Mouse (Mus musculus) forebrain, embryonic 11.5 days (tissue): ENCODE data around the gene Pskh1. TPM values are rescaled to one million over a fixed set of nuclear protein-coding genes. Genes with fewer than 3 reads are reported as not detected.
A peak's percentile ranks its signal among the peaks of the same experiment; 100 is the strongest.

Experiments
- ATAC-seq: fragments of 200-750 bp; cut with Nextera tagmentation; replicated peaks from 2 replicates; pipeline ENCODE4 v1.8.0; 2017; ENCODE audit warnings: moderate TSS enrichment; ENCODE audit not compliant: low FRiP score
- DNase-seq: peaks from one replicate; pipeline ENCODE4 v3.0.0-alpha.2; 2017; ENCODE audit warnings: low spot score
- H3K27ac ChIP-seq: fragments of 300-500 bp; sonication (generic); 2 replicates; pipeline ENCODE4 v1.5.1; 2014; ENCODE audit warnings: low read depth, low read length
- H3K27me3 ChIP-seq: fragments of 300-500 bp; sonication (generic); 2 replicates; pipeline ENCODE4 v1.6.1; 2014; ENCODE audit warnings: mild to moderate bottlenecking, low read length, mixed read lengths; ENCODE audit not compliant: control insufficient read depth, insufficient read depth
- H3K36me3 ChIP-seq: fragments of 300-500 bp; sonication (generic); 2 replicates; pipeline ENCODE4 v1.6.1; 2014; ENCODE audit warnings: mild to moderate bottlenecking, low read length, moderate library complexity, mixed read lengths; ENCODE audit not compliant: control insufficient read depth, insufficient read depth
- H3K4me1 ChIP-seq: fragments of 300-500 bp; sonication (generic); replicated peaks from 2 replicates; pipeline ENCODE4 v1.6.1; 2014; ENCODE audit warnings: low read length, mixed read lengths; ENCODE audit not compliant: control insufficient read depth, insufficient read depth
- H3K4me2 ChIP-seq: fragments of 300-500 bp; sonication (generic); 2 replicates; pipeline ENCODE4 v1.6.1; 2014; ENCODE audit warnings: low read depth, mild to moderate bottlenecking, low read length, moderate library complexity, mixed read lengths; ENCODE audit not compliant: severe bottlenecking
- H3K4me3 ChIP-seq: fragments of 300-500 bp; sonication (generic); 2 replicates; pipeline ENCODE4 v1.5.1; 2014; ENCODE audit warnings: low read depth, low read length
- H3K9ac ChIP-seq: fragments of 300-500 bp; sonication (generic); 2 replicates; pipeline ENCODE4 v1.6.1; 2014; ENCODE audit warnings: low read length
- H3K9me3 ChIP-seq: fragments of 300-500 bp; sonication (generic); 2 replicates; pipeline ENCODE4 v1.6.1; 2016; ENCODE audit warnings: low read length, mixed read lengths; ENCODE audit not compliant: control insufficient read depth
- WGBS: fragments of 180-500 bp; shearing (Covaris S2); extraction: QIAGEN DNeasy Blood & Tissue Kit; methylation state at CpG from one replicate; pipeline ENCODE4 v1.1.7; 2014; 5-methylcytosine and 5-hydroxymethylcytosine counted together
- polyA plus RNA-seq: library from polyadenylated mRNA; unstranded; fragments of >200 nt; fragmentation: Nextera tagmentation; extraction: Ambion mirVana; gene quantifications from 2 replicates; pipeline ENCODE4 v1.2.1, GENCODE M21; 2014

Gene Pskh1
- polyA plus RNA-seq = 22.1 and 23.1 TPM in 2 replicates

GRCm38 (mm10) chr8:105900180-105900940, at the start of gene Pskh1:
Pskh1 (plus strand) TSS chr8:105900441.
- no peaks in the 10 kb centered on the region for H3K36me3 ChIP-seq
- no peaks in the 10 kb centered on the region for H3K27me3 ChIP-seq
- under 1% methylated on average over 68 of the region's 68 CpGs for WGBS
- ATAC-seq (peak; percentile 94), DNase-seq (peak; percentile 96)
- peak within 1 kb of the TSS; percentile 86 for H3K4me2 ChIP-seq
- H3K4me3 ChIP-seq = peak within 1 kb of the TSS; percentile 90
- peaks cover 2% of the 10 kb centered on the region; the same call in 1 of the 2 replicates for H3K4me1 ChIP-seq
- peak within 1 kb of the TSS; percentile 98 for H3K9ac ChIP-seq
- peak within 1 kb of the TSS; percentile 57 for H3K27ac ChIP-seq
- no peaks in the 10 kb centered on the region for H3K9me3 ChIP-seq

- no peak for DNase-seq
- H3K27ac ChIP-seq = no peak overlapping the region
- 82% methylated on average over 7 of the region's 7 CpGs for WGBS
- no peak for ATAC-seq
- H3K4me2 ChIP-seq = no peak overlapping the region; the same call in 1 of the 2 replicates
- H3K9ac ChIP-seq = no peak overlapping the region
- H3K27me3 ChIP-seq = no peaks in the 10 kb centered on the region
- peaks cover 8% of the 10 kb centered on the region for H3K36me3 ChIP-seq
- no peaks in the 10 kb centered on the region for H3K9me3 ChIP-seq
- no peaks in the 10 kb centered on the region for H3K4me1 ChIP-seq
- H3K4me3 ChIP-seq = no peak overlapping the region
Measured at GRCm38 (mm10) chr8:105850611-105851010, 49.6 kb upstream of the Pskh1 start.

GRCm38 (mm10) chr8:105851651-105852143, 48.5 kb upstream of the Pskh1 start:
- no peaks in the 10 kb centered on the region for H3K9me3 ChIP-seq

DNA sequence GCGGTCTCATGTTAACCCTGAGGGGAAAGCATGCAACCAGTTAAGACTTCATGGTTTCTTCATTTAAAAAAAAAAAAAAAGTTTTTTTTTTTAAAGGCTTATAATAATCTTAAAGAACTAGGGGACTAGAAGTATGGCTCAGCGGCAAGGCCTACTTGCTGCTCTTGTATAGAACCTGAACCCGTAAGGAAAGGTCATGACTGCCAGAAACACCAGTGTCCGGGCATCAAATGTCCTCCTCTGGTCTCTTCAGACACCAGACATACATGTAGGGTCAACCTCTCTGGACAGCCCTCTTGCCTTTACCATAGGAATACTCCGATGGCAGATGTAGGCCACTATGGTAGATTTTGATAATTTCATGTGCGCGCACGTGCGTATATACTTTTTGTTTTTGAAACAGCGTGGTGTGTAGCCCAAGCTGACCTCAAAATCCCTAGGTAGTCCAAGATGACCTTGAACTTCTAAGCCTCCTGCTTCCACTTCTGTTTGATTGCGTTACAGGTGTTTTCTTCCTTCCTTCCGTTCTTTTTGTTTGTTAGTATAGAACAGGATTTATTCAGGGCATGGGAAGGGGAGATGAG, 48.0 kb upstream of the Pskh1 start:
- Histone ChIP-seq H3K36me3 (peaks cover 8% of the 10 kb centered on the region), H3K4me2 (no peak overlapping the region), H3K4me1 (peaks cover 14% of the 10 kb centered on the region; the same call in 1 of the 2 replicates), H3K9ac (no peak overlapping the region), H3K27me3 (no peaks in the 10 kb centered on the region), H3K4me3 (no peak overlapping the region), H3K9me3 (no peaks in the 10 kb centered on the region), H3K27ac (no peak overlapping the region)
- DNase-seq (no peak), ATAC-seq (no peak)
- 81% methylated on average over 12 of the region's 12 CpGs for WGBS

More at GRCm38 (mm10) chr8:105851651-105852143, 48.5 kb upstream of the Pskh1 start:
- peak overlapping the region; percentile 81 for H3K4me3 ChIP-seq
- peak overlapping the region; percentile 74 for H3K4me2 ChIP-seq
- peak; percentile 83 for ATAC-seq
- H3K36me3 ChIP-seq = peaks cover 8% of the 10 kb centered on the region
- WGBS = under 1% methylated on average over 34 of the region's 34 CpGs
- H3K27ac ChIP-seq = peak overlapping the region; percentile 53; the same call in 1 of the 2 replicates
- DNase-seq = peak; percentile 95
- H3K9ac ChIP-seq = peak overlapping the region; percentile 83
- H3K4me1 ChIP-seq = peaks cover 9% of the 10 kb centered on the region; the same call in 1 of the 2 replicates
- H3K27me3 ChIP-seq = no peaks in the 10 kb centered on the region

DNA sequence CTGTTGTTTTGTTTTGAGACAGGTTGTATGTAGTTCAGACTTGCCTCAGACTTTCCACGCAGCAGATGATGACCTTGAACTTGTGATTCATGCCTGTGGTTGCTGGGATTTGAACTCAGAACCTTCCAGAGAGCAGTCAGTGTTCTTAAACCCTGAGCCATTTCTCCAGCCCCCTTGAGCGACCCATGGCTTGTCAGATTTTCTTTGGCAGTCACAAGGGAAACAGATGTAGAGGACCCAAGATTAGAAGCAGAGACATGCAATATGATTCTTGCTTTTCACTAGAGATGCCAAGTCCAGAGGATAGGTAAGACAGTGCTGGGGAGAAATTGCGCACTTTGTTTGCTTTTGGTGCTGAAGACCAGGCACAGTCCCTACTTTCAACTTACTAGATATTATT, 47.1 kb upstream of the Pskh1 start, which contains the start of gene Cenpt:
TSS of gene Cenpt (minus strand) at position 101 of the 400 bp plus-strand sequence.
- H3K9ac ChIP-seq = no peak within 1 kb of the TSS
- H3K27ac ChIP-seq = no peak within 1 kb of the TSS
- ATAC-seq (no peak), DNase-seq (no peak)
- no peak within 1 kb of the TSS for H3K4me3 ChIP-seq
- no peaks in the 10 kb centered on the region for H3K9me3 ChIP-seq
- H3K4me1 ChIP-seq = peaks cover 14% of the 10 kb centered on the region; the same call in 1 of the 2 replicates
- H3K36me3 ChIP-seq = peaks cover 8% of the 10 kb centered on the region
- no peak within 1 kb of the TSS for H3K4me2 ChIP-seq
- no peaks in the 10 kb centered on the region for H3K27me3 ChIP-seq
- 89% methylated on average over 3 of the region's 3 CpGs for WGBS

DNA sequence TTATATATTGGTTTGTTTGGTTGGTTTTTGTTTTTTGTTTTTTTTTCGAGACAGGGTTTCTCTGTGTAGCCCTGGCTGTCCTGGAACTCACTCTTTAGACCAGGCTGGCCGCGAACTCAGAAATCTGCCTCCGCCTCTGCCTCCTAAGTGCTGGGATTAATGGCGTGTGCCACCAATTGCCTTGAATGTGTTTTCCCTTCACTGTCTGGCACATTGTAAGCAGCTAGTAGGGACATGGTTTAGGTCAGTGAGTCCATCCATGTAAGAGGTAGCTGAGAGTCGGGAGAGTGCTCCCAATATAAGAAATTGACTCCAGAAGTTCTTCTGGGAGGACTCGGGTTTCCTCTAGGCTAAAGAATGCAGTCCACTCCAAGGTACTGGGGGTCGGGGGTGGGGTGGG, 45.9 kb upstream of the Pskh1 start:
- DNase-seq (no peak), ATAC-seq (peak; percentile 18; the same call in 1 of the 2 replicates)
- H3K36me3 ChIP-seq = peaks cover 1% of the 10 kb centered on the region; the same call in 1 of the 2 replicates
- H3K4me3 ChIP-seq = peak overlapping the region; percentile 78
- no peak overlapping the region for H3K27ac ChIP-seq
- 27% methylated on average over 8 of the region's 8 CpGs for WGBS
- peak overlapping the region; percentile 79 for H3K9ac ChIP-seq
- peak overlapping the region; percentile 26; the same call in 1 of the 2 replicates for H3K4me2 ChIP-seq
- no peaks in the 10 kb centered on the region for H3K9me3 ChIP-seq
- no peaks in the 10 kb centered on the region for H3K27me3 ChIP-seq
- H3K4me1 ChIP-seq = peaks cover 14% of the 10 kb centered on the region

DNA sequence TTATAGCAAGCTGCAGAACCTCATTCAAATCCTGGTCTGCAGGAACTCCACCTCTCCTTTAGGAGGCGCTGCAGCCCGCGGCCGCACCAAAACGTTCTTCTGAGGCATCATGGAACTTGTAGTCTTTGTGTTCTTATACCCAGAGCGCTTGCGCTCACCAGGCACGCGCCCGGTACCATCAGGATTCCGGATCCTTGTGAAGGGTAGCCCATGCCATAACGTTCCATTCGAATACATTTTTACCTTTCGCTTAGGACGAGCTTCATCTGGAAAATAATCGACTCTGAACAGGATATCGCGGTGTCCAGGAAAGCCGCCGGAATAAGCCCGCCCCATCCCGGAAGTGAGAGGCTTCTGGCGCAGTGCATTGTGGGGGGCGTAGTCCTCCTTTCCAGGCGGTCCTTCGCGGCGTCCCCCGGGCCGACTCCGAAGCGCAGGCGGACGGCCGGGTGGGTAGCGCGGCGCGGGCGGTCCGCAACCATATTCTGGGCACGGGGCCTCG, 45.5 kb upstream of the Pskh1 start, which contains the start of gene Thap11:
TSS of gene Thap11 (plus strand) at position 418 of the 502 bp plus-strand sequence.
- peak within 1 kb of the TSS; percentile 97 for H3K4me2 ChIP-seq
- H3K4me1 ChIP-seq = peaks cover 17% of the 10 kb centered on the region
- no peaks in the 10 kb centered on the region for H3K27me3 ChIP-seq
- H3K9me3 ChIP-seq = no peaks in the 10 kb centered on the region
- peak within 1 kb of the TSS; percentile 78 for H3K4me3 ChIP-seq
- H3K27ac ChIP-seq = peak within 1 kb of the TSS; percentile 62
- under 1% methylated on average over 43 of the region's 43 CpGs for WGBS
- DNase-seq (peak; percentile 97), ATAC-seq (peak; percentile 91)
- no peaks in the 10 kb centered on the region for H3K36me3 ChIP-seq
- peak within 1 kb of the TSS; percentile 79 for H3K9ac ChIP-seq
